Mouse (Mus musculus): ENCODE data around the gene Hoxd13. TPM values are rescaled to one million over a fixed set of nuclear protein-coding genes. Genes with fewer than 3 reads are reported as not detected.

Hoxd13 gene
- total RNA-seq, 2 experiments from 2014 or later, result not detected

DNA sequence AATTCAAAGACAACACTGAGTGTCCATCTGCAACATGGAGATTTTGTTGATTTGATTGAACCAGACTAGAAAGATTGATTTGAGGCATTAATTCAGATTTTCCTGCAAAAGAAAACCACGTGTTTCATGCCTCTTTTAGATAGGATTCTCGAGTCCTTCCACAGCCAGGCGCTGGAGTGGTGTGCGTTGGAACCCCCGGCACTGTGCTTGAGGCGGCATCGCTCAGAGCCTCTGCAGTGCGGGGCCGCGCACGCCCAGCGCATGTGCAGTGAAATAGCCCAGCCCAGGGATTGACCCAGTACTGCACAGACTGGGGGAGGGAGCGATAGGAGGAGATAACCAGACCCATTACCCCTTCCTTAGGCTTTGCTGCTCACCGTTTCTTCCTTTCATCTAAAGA, 46.8 kb downstream of the Hoxd13 start:
- no peak for DNase-seq (ENCODE audit: low spot score in 2 of 2)

DNA sequence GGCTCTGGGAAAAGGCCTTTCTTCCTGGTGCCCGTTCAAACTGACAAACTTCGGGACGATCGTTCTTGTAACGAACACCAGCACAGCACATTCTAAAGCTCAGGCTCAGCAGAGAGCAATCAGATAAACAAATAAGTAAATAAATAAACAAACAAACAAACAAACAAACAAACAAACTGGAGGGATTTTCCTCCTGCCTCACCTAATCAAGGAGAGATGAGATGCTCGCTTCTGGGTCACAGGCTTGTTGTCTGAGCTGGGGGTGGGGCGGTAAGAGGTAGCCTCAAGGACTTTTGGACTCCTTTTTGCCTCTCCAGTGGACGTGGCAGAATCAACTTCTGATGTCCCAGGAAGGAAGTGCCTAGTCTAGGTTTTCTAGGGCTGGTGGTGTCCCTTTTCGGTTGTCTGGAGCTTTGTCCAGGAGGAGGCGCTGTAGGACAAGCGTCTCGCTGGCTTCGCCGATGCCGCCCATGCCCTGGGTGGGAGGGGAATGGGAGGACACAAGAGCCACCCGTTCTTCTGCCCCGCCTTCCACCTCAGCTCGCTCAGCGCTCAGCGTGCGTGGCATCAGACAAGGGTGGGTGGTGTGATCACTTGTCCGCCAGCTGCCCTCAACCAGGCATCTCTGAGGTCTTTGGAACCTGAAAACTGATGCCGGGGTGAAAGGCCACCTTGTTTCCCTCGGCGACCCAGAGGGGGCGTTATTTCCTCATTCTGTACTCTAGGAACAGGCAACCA, 47.6 kb downstream of the Hoxd13 start:
- intact Hi-C loops (cut with DNase I), result loop anchor here (5.0 kb wide), 4 partner anchors 247 to 597 kb away; no protein-coding TSS in a partner anchor

More for the DNA sequence above, 46.8 kb downstream of the Hoxd13 start:
- intact Hi-C loops (cut with DNase I), result loop anchor here (5.0 kb wide), 4 partner anchors 247 to 597 kb away; no protein-coding TSS in a partner anchor

DNA sequence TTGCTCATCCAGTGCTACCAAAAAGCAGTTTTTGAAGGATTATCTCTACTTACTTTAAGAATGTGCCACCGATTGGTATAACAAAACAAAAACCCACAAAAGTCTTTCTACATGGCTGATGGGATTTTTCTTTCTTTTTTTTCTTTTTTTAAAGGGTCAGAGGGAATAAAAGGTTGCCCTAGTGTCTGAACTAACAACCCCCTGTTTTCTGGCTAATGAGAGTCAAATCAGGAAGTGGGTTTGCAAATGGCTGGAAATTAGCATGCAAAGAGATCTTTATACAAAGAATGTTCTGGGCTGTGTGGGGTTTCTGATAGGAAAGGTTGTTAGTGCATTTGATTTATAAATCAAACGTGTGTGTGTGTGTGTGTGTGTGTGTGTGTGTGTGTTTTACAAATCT, 52.3 kb downstream of the Hoxd13 start:
- no peak for DNase-seq (ENCODE audit: low spot score in 2 of 2)
- intact Hi-C loops (cut with DNase I), result no loop called here

More for the DNA sequence above, 47.6 kb downstream of the Hoxd13 start:
- peak; percentile 64 to 70 for DNase-seq (ENCODE audit: low spot score in 2 of 2)

DNA sequence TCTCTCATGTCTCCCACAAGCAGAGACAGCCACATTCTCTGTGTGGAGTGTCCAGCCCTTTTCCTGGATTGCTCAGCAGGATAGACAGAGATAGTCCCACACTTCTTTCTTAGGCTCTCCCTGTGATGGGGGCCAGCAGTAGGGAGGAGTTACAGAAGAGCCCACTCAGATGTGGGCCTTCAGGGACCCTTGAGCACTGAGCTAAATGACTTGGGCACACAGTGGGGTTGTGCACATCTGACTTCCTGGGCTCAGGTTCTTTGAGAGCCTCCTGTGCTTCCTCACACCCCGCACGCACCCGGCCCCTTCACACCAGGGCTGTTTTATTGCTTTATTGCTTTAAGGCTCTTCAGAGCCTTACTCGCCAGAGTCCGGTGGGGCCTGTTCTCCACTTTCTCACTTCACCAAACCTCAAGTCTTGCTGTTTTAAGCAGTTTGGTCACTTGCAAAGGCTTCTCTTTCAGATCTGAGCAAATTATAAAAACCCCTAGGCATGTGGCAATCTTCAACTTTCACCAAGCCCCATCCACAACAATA, 52.9 kb downstream of the Hoxd13 start:
- no peak for DNase-seq (ENCODE audit: low spot score in 2 of 2)
- intact Hi-C loops (cut with DNase I), result no loop called here

Small RNAs within 50 kb of the gene (microRNA-seq; reads per million reads assigned to microRNA genes)
- gene Gm44463, result not detected

Other genes with a start within 250 kb of the Hoxd13 start
- 10 to 100 TPM; 70.4 to 78.0 TPM for gene Lnpk, start 88.9 kb upstream of the Hoxd13 start, total RNA-seq (2021)
- gene Evx2, start 8.8 kb upstream of the Hoxd13 start, total RNA-seq (2021), result not detected
- gene Hoxd12, start 6.7 kb downstream of the Hoxd13 start, total RNA-seq (2021), result not detected
- gene Hoxd11, start 11.2 kb downstream of the Hoxd13 start, total RNA-seq (2021), result not detected
- gene Hoxd10, start 23.6 kb downstream of the Hoxd13 start, total RNA-seq (2021), result not detected
- not detected for gene Hoxd9, start 29.4 kb downstream of the Hoxd13 start, total RNA-seq (2021)
- not detected for gene Hoxd8, start 36.3 kb downstream of the Hoxd13 start, total RNA-seq (2021)
- not detected for gene Hoxd3, start 43.6 kb downstream of the Hoxd13 start, total RNA-seq (2021)
- not detected for gene Hoxd4, start 43.6 kb downstream of the Hoxd13 start, total RNA-seq (2021)
- not detected for gene Gm28230, start 58.4 kb downstream of the Hoxd13 start, total RNA-seq (2021)
- gene Hoxd1, start 94.7 kb downstream of the Hoxd13 start, total RNA-seq (2021), result not detected
- gene Mtx2, start 157.5 kb downstream of the Hoxd13 start, total RNA-seq (2021), result 10 to 100 TPM; 45.3 to 45.4 TPM